ENCODE assay signal across 9 mouse cellular contexts in the genomic region with DNA sequence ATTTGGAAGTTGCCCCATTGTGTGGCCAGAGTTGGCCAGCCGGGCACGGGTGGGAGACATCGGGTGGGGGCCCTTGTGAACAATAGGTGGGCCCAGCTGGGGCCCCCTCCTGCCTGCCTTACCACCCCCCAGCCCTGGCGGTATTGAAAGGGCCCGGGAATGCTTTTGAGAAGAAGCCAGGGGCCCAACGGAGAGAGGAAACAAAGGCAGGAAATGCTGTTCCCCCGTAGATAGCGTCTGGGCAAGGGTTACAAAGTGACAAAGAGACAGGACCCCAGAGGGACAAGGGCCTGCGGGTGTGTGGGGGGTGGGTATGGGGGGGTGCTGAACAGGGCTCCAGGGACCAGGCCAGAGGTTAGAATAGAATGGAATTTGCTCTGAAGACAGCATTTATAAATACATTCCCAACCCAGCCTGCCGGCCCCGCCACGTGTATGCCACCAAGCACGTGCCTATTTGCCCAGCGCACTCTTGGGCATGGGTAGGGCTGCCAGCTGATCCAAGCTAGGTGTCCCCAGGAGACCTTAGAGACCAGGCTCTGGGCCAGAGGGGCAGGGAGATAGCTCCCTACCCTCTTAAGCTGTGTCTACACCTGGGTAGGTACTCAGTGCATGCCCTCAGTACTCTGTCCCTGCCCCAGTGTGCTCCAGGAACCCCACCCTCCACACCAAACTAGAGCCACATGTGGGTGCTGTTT. TPM values are rescaled to one million over a fixed set of nuclear protein-coding genes. Genes with fewer than 3 reads are reported as not detected.
A peak's percentile ranks its signal among the peaks of the same experiment; 100 is the strongest.
DNase-seq lines count a peak whose midpoint lies in the region; ATAC-seq and TF ChIP-seq lines count a peak whose summit lies in the region.
"Had no signal": no experiment of that assay in that cellular context is flagged by ENCODE, and none has a peak within 500 bp of the region (broad histone marks: within the 10 kb centered on the region; RNA-seq: fewer than 3 reads in every experiment).

No protein-coding gene starts in this region.

- H3K27ac ChIP-seq in forebrain, embryonic 12.5 days = 0 out of 2 replicates have a peak overlapping the region, but pooled peaks have one; percentile 38
- H3K27ac ChIP-seq in forebrain, postnatal 0 days (ENCODE audit: low read depth, low read length) = no peak overlapping the region
- peak overlapping the region; percentile 65 for H3K27ac ChIP-seq in kidney, adult 2 months (ENCODE audit: insufficient read depth, low read depth, low read length)
- H3K27ac ChIP-seq: embryonic facial prominence, embryonic 13.5 days had no signal

- H3K4me3 ChIP-seq in forebrain, embryonic 12.5 days (replicated peaks) = no peak overlapping the region
- no peak overlapping the region for H3K4me3 ChIP-seq in forebrain, postnatal 0 days (ENCODE audit: low read depth, low read length)
- H3K4me3 ChIP-seq in kidney, adult 2 months (ENCODE audit: insufficient read depth, low read depth, low read length) = no peak overlapping the region
- H3K4me3 ChIP-seq: embryonic facial prominence, embryonic 13.5 days had no signal

- ATAC-seq in forebrain, embryonic 12.5 days (ENCODE audit: low FRiP score) = no peak
- ATAC-seq in forebrain, postnatal 0 days = no peak; the same call in 1 of the 2 replicates

- H3K4me2 ChIP-seq in forebrain, embryonic 12.5 days = 0 out of 2 replicates have a peak overlapping the region, but pooled peaks have one; percentile 2
- H3K4me2 ChIP-seq in forebrain, postnatal 0 days (ENCODE audit: low read depth) = no peak overlapping the region
- H3K4me2 ChIP-seq: embryonic facial prominence, embryonic 13.5 days had no signal

- H3K9ac ChIP-seq in forebrain, embryonic 12.5 days = no peak overlapping the region
- no peak overlapping the region for H3K9ac ChIP-seq in forebrain, postnatal 0 days
- H3K9ac ChIP-seq: embryonic facial prominence, embryonic 13.5 days had no signal

- peaks cover 16% of the 10 kb centered on the region for H3K27me3 ChIP-seq in forebrain, embryonic 12.5 days
- H3K27me3 ChIP-seq in forebrain, postnatal 0 days (ENCODE audit: insufficient read depth, low read length) = no peaks in the 10 kb centered on the region
- no peaks in the 10 kb centered on the region for H3K27me3 ChIP-seq in kidney, adult 2 months (replicated peaks; ENCODE audit: control insufficient read depth, insufficient read depth, low read length)

- no peak for TF ChIP-seq CTCF in forebrain, postnatal 0 days (IDR thresholded peaks at IDR 0.05; ENCODE audit: low read depth)
- no peak for TF ChIP-seq CTCF in kidney, adult 2 months (conservative IDR thresholded peaks at IDR 0.05; ENCODE audit: insufficient read depth, insufficient read length, low read depth, low read length)

- WGBS in forebrain, embryonic 12.5 days = 16% methylated on average over 14 of the region's 14 CpGs
- WGBS in forebrain, postnatal 0 days = 14% methylated on average over 14 of the region's 14 CpGs
- 22% methylated on average over 14 of the region's 14 CpGs for WGBS in kidney, adult 2 months

- H3K4me1 ChIP-seq in forebrain, embryonic 12.5 days = peaks cover 20% of the 10 kb centered on the region
- no peaks in the 10 kb centered on the region for H3K4me1 ChIP-seq in forebrain, postnatal 0 days (ENCODE audit: insufficient read depth)
- H3K4me1 ChIP-seq in kidney, adult 2 months (ENCODE audit: control insufficient read depth, insufficient read depth, low read length) = peaks cover 26% of the 10 kb centered on the region

- DNase-seq in forebrain, postnatal 0 days = no peak
- DNase-seq in heart, adult 8-10 months (ENCODE audit: low spot score) = peak; percentile 83
- DNase-seq in kidney, adult 2 months = peak; percentile 90
- DNase-seq in lung, postnatal 36 days = peak; percentile 91
- DNase-seq in gastrocnemius, postnatal 4 days (ENCODE audit: low spot score in 2 of 2) = no peak
- DNase-seq in spleen, postnatal 14 days (ENCODE audit: low spot score in 2 of 2) = no peak
- DNase-seq in ovary, postnatal 36 days (ENCODE audit: low spot score) = no peak

- no peak for TF ChIP-seq POLR2A in kidney, adult 2 months (IDR thresholded peaks at IDR 0.05; ENCODE audit: low read depth, low read length)

- H3K9me3 ChIP-seq in forebrain, embryonic 12.5 days = no peaks in the 10 kb centered on the region
- no peaks in the 10 kb centered on the region for H3K9me3 ChIP-seq in forebrain, postnatal 0 days (ENCODE audit: low read length)
- H3K9me3 ChIP-seq: embryonic facial prominence, embryonic 13.5 days had no signal

- no peaks in the 10 kb centered on the region for H3K36me3 ChIP-seq in forebrain, embryonic 12.5 days (replicated peaks)
- no peaks in the 10 kb centered on the region for H3K36me3 ChIP-seq in forebrain, postnatal 0 days (ENCODE audit: insufficient read depth)
- H3K36me3 ChIP-seq in kidney, adult 2 months (ENCODE audit: control insufficient read depth, insufficient read depth, low read length) = no peaks in the 10 kb centered on the region; the same call in 1 of the 2 replicates
- H3K36me3 ChIP-seq: embryonic facial prominence, embryonic 13.5 days had no signal

RNA-seq across cellular contexts. Expression of gene Pdgfb, which starts 10.0 kb away (rescaled TPM):
- polyA plus RNA-seq in forebrain, embryonic 12.5 days (2016; fragmentation: Nextera tagmentation; extraction: Ambion mirVana) = 2.1 and 2.3 TPM in 2 replicates
- 13.2 and 17.8 TPM in 2 replicates for total RNA-seq in forebrain, postnatal 0 days (2014; rRNA removed)
- 4.6 and 7.6 TPM in 2 replicates for polyA plus RNA-seq in forebrain, postnatal 0 days (2015; fragmentation: Nextera tagmentation; extraction: Ambion mirVana)
- 10 to 100 TPM; 20.2 to 34.2 (median 28.5) TPM for total RNA-seq in heart, adult 8-10 months (2022)
- polyA plus RNA-seq in kidney, adult 2 months (2012; rRNA removed) = 32.2 and 33.4 TPM in 2 replicates
- total RNA-seq in gastrocnemius, postnatal 4 days (2021) = 10 to 100 TPM; 51.5 to 52.8 TPM

RNA-seq across cellular contexts. Expression of gene Cbx7, which starts 33.9 kb away (rescaled TPM):
- 3.3 and 3.6 TPM in 2 replicates for polyA plus RNA-seq in forebrain, embryonic 12.5 days (2016; fragmentation: Nextera tagmentation; extraction: Ambion mirVana)
- 6.4 and 11.1 TPM in 2 replicates for total RNA-seq in forebrain, postnatal 0 days (2014; rRNA removed)
- 2.4 and 3.1 TPM in 2 replicates for polyA plus RNA-seq in forebrain, postnatal 0 days (2015; fragmentation: Nextera tagmentation; extraction: Ambion mirVana)
- total RNA-seq in heart, adult 8-10 months (2022) = 10 to 100 TPM; 18.7 to 28.2 (median 21.1) TPM
- polyA plus RNA-seq in kidney, adult 2 months (2012; rRNA removed) = 41.3 and 44.1 TPM in 2 replicates
- 1 to 10 TPM; 2.1 TPM for total RNA-seq in gastrocnemius, postnatal 4 days (2021)

Comparison
In these comparisons a context has a peak if more than half of its experiments do, and no peak if none do; other contexts are left out.
1. DNase-seq: peak in heart, adult 8-10 months (single experiment), kidney, adult 2 months (single experiment) and lung, postnatal 36 days (single experiment); none in forebrain, postnatal 0 days (single experiment), gastrocnemius, postnatal 4 days (0 of 2), spleen, postnatal 14 days (0 of 2) and ovary, postnatal 36 days (single experiment).